Mouse (Mus musculus): Measurements from ENCODE around the gene Aloxe3.

Aloxe3 gene

DNA sequence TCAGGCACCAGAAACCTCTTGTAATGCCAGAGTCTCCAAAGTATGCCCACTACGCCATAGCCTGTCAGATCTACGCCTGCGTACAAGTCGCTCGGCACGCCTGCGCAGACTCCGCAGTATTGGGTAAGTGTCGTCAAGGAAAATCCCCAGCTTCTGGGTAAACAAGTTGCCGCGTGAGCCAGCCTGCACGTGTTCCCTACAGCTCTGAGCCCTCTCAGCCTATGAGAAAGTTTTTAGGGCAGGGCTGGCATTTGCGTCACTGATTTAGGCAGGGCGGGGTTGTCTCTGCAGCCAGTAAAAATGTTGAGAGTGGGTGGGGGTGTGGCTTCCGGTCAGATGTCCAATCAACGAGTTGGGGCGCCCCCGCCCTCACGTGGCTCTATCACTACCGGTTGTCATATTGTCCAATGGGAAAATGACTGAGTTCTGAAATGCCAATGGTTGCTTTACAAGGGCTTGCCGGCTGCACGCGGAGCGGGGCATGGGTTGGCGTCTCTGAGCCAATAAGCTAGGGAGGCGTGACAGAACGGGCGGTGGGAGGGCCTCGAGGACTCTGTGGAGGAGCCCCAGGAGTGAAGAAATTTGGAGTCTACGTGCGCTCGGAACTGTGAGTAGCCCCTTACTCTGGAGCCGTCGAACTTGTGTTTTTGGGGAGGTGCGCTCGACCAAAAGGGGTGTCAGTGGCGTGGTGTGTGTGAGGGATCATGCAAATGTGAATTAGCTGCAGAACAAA, 30.8 kb upstream of the Aloxe3 start, which contains the start of gene Per1:
Gene Per1, plus strand, starts transcription at position 521 of the 733 bp plus-strand sequence.
- in situ Hi-C loops (cut with MboI, MseI): loop anchor here (10.0 kb wide), 2 partner anchors 660 to 890 kb away; partner anchors contain the start of genes Ctdnep1, Elp5 and Pik3r5

DNA sequence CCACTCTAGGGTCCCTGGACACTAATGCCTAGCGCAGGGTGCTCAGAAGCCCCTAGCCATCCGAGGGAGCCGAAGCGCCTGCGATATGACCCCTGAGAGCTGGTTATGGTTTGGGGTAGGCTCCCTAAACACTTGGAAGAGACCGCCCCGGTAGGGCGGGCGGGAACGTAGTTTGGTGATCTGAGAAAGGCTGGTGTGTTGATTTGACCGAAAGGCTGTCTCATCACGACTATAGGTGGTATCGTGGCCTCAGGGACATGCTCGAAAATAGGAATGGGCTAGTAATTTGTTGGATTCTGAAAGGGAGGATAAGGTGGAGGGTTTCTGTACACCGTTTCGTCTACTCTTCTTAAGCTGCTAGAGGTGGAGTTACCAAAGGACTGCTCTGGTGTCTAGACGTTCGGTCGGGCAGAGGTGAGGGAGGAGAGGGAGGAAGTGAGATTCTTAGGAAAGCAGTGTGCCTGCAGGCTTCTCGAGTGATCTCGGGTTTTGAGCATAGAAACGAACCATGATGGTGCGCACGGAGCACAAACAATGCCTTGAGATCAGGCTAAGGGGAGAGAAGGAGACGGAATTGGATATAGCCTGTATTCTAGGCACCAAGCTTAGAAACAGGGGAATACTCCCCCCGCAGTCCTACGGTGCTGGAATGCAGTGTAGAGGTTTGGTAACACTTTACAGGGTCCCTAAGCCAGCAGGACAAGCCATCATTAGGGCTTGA, 30.0 kb upstream of the Aloxe3 start:
- in situ Hi-C loops (cut with MboI, MseI): loop anchor here (10.0 kb wide), 2 partner anchors 661 to 889 kb away; partner anchors contain the start of genes Ctdnep1, Elp5 and Pik3r5

DNA sequence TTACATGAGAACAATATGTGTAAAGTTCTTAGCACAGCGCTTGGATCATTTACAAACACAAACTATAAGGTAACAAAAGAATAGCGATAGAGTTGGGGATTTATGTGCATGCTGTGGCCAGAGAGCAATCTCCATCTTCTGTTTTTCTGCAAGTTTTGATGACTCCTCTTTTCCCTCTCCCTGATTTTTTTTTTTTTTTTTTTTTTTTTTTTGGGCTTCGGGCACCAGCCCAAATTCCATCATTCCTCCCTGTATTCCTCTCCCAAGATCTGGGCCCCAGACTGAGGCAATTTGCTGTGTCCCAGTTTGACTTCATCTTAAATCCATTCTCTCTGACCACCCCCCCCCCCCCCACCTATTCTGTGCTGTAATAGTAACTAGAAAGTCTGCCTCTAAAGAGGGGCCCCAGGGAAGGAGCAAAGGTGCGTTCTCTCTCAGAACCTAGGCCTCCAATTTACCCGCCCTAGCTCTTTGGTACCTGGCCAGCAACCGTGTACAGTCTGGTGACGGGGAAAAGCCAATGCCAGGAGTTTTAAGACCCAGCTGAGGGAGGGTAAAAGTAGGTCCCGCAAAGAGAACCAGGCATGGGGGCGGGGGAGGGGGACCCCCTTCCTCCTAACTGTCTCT, 29.2 kb upstream of the Aloxe3 start:
- in situ Hi-C loops (cut with MboI, MseI): loop anchor here (10.0 kb wide), 2 partner anchors 662 to 888 kb away; partner anchors contain the start of genes Ctdnep1, Elp5 and Pik3r5

DNA sequence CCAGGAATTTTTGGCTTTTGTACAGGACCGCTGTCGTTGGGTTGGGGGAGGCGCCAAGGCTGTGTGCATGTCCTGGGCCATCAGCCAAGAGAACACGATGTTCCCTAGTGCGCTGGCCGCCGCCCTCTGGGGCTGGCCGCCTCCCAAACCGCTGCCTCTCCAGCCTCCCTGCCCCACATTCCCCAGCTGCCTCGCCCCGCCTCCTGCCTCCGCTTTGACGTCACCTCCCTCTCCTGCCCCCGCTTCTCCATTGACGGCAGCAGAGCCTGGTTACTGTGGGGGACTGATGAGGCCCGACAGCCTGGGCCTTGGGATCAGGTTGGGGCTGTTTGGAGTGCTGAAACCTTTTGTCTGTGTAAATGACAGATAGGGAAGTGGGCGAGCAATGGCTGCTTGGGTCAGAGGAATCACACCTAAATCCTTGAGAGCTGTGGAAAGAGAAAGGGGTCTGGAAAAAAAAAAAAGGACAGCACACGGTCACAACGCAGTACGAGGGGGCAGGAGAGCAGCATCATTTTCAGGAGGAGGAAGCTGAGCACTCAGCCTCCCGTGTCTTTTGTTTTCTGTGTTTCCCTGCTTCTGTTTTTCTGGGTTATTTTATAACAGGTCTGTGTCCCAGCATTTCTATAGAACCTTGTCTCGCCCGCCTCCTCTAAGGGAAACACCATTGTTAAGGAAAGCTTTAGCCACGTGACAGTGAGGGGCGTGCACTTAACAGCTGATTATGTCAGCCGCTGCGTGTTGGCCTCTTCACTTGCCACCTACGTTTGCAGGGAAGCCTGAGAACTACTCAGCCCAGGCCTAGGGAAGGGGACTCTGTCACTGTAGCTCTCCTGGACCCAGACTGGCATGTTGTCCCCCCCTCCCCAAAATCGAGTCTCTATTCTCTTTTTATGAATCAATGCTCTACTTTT, 28.5 kb upstream of the Aloxe3 start:
- in situ Hi-C loops (cut with MboI, MseI): loop anchor here (10.0 kb wide), 2 partner anchors 662 to 888 kb away; partner anchors contain the start of genes Ctdnep1, Elp5 and Pik3r5

DNA sequence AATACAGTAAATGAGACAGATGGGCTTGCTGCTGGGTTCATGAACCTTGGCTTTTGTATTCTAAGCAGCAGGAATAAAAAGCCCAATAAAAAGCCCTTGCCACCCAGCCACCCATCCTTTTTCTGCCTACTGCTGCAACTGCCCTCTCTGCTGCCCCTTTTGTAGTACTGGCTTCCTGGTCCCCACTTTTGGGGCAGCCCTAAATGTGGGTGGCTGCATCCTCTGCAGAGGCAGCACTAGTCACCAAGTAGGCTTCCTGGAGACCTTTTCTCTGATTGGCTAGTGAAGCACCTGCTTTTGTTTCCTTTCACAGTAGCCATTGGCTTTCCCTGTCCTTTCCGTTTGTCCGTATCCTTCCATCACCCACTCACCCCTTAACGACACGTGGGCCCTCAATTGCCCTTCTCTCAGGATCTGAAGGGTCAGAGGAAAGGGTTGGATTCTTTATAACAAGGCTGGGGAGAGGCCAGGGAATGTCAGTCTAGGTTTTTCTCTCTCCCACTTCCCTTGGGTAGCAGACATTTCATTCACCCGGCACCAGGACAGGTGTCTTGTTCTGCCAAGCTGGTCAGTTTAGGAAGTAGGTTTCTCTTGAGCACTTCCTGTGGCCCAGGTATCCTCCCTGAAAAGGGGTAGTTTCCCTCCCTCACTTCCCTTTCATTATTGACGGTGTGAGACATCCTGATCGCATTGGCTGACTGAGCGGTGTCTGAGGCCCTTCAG, 27.5 kb upstream of the Aloxe3 start:
- in situ Hi-C loops (cut with MboI, MseI): loop anchor here (10.0 kb wide), 2 partner anchors 663 to 887 kb away; partner anchors contain the start of genes Ctdnep1, Elp5 and Pik3r5

DNA sequence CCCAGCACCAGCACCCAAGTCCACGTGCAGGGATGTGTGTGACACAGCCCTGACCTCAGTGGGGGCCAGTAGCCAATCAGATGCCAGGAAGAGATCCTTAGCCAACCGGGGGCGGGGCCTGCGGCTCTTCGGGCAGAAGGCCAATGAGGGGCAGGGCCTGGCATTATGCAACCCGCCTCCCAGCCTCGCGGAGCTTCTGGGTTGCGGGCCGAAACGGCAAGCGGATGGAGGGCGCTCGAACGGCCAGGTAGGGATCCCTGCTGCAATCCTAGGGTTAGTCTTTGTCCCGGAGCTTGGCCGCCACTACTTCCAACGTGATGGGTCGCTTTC, 27.0 kb upstream of the Aloxe3 start:
- in situ Hi-C loops (cut with MboI, MseI): loop anchor here (10.0 kb wide), 2 partner anchors 664 to 886 kb away; partner anchors contain the start of genes Ctdnep1, Elp5 and Pik3r5

DNA sequence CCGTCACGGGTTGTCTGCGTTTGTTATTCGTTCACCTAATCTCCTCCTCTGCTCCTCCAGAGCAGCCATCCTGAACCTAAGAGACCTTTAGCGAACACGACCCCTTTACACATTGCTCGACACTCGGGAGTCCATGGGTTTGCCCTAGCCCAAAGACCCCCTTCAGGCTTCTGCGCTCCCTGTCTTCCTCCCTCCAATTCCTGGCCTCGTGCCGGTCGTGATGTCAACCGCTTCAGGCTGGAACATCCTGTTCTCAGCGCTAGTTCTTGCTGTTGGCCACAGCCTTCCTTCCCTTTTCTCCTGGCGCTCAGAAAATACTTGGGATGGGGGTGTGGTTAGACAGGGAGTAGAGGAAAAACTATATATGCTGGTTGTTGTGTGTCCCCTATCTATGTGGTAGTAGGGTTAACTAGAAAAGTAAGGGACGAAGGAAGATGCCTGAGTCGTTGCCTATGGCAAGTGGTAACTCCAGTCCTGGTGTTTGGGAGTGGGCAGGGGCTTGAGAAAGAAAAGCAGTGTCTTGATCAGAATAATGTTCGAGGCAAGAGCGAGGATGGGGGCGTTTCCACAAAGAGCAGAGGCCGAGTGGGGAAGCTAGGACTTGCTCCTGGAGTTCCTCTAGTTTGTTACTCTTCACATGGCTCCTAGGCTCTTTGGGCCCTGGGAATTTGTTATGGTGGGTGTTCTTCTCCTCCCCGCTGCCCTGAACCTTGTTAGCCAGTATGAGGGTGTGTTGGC, 26.4 kb upstream of the Aloxe3 start:
- in situ Hi-C loops (cut with MboI, MseI): loop anchor here (10.0 kb wide), 2 partner anchors 665 to 885 kb away; partner anchors contain the start of genes Ctdnep1, Elp5 and Pik3r5

DNA sequence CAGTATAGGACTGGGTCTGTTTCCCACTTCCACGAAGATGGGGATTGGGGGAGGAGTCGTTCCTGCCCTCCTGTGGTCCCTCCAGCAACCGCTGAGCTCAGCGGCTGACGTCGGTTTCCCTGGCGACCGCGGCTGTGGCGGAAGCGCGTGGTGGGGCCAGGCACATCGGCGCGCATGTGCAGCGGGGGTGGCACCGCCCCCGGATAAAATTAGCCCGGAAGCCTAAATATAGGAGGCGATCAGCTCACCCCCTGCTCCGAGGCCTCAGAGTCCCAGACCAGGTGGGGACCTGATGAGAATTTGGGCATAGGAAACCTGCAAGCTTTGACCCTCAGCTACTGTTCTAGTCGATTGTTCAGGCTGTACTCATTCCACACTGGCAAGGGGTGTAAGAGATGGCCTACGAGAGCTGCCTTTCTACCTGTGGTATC, 25.8 kb upstream of the Aloxe3 start:
- in situ Hi-C loops (cut with MboI, MseI): loop anchor here (10.0 to 25.0 kb wide), 3 partner anchors 665 to 1137 kb away; partner anchors contain the start of genes 0610010K14Rik, Bcl6b, Ctdnep1 and Elp5

DNA sequence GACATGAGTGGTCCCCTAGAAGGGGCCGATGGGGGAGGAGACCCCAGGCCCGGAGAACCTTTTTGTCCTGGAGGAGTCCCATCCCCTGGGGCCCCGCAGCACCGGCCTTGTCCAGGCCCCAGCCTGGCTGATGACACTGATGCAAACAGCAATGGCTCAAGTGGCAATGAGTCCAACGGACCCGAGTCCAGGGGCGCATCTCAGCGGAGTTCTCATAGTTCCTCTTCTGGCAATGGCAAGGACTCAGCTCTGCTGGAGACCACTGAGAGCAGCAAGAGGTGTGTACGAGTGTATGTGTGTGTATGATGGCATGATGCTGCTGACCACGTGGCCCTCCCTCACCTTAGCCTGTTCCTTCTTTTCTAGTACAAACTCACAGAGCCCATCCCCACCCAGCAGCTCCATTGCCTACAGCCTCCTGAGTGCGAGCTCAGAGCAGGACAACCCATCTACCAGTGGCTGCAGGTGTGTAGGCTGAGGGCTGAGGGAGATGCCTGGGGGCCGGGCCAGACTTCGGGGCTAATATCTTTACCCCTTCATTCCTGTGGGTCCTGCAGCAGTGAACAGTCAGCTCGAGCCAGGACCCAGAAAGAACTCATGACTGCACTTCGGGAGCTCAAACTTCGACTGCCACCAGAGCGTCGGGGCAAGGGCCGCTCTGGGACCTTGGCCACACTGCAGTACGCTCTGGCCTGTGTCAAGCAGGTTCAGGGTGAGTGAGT, 24.9 kb upstream of the Aloxe3 start:
- in situ Hi-C loops (cut with MboI, MseI): loop anchor here (25.0 kb wide), 1 partner anchor 1137 kb away; the partner anchor contains the start of genes 0610010K14Rik, Bcl6b, Gm21988 and Rnasek

DNA sequence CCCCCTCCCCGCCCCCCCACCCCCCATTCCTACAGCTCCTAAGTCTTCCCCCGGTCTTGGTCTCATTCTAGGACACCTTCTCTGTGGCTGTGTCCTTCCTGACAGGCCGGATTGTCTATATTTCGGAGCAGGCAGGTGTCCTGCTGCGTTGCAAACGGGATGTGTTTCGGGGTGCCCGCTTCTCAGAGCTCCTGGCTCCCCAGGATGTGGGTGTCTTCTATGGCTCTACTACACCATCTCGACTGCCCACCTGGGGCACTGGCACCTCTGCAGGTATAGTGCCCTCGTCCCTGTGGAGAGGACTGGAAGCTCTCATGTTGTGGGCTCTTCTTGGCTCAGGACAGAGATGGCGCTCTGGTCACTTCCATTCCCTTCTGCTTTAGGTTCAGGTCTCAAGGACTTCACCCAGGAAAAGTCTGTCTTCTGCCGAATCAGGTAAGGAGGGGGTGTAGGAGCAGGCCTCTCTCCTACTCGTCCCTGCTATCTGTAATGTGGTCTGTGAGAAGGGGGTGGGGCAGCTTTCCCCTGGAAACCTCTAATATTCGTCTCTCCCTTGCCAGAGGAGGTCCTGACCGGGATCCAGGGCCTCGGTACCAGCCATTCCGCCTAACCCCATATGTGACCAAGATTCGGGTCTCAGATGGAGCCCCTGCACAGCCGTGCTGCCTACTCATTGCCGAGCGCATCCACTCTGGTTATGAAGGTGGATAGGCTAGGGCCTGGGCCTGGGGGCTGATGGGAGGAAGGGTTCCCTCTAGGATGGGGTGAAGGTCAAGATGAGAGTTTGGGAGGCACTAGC, 23.9 kb upstream of the Aloxe3 start:
- in situ Hi-C loops (cut with MboI, MseI): loop anchor here (25.0 kb wide), 1 partner anchor 1135 kb away; the partner anchor contains the start of genes 0610010K14Rik, Bcl6b, Gm21988 and Rnasek

DNA sequence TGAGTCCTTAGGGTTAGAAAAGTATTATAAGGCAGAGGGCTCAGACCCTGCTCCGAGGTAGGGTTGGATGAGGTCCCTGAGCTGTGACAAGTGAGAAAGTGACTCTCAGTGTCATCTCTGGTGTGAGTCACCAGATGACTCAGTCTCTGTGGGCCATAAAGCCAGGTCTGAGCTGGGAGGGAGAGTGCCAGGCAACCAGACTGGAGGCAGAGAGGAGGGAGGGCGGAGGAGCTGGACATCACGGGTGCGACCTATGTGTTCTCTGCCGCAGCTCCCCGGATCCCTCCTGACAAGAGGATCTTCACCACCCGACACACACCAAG, 23.3 kb upstream of the Aloxe3 start:
- in situ Hi-C loops (cut with MboI, MseI): loop anchor here (25.0 kb wide), 1 partner anchor 1135 kb away; the partner anchor contains the start of genes 0610010K14Rik, Bcl6b, Gm21988 and Rnasek

DNA sequence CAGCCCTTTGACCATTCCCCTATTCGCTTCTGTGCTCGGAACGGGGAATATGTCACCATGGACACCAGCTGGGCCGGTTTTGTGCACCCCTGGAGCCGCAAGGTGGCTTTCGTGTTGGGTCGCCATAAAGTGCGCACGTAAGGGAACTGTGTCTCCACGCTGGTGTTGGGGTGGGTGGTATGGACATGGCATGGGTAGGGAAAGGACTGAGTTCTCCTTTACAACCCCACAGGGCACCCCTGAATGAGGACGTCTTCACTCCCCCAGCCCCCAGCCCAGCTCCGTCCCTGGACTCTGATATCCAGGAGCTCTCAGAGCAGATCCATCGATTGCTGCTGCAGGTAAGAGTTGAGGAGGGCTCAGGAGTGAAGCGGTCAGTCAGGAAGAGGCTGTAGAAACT, 22.6 kb upstream of the Aloxe3 start:
- in situ Hi-C loops (cut with MboI, MseI): loop anchor here (25.0 kb wide), 1 partner anchor 1134 kb away; the partner anchor contains the start of genes 0610010K14Rik, Bcl6b, Gm21988 and Rnasek

DNA sequence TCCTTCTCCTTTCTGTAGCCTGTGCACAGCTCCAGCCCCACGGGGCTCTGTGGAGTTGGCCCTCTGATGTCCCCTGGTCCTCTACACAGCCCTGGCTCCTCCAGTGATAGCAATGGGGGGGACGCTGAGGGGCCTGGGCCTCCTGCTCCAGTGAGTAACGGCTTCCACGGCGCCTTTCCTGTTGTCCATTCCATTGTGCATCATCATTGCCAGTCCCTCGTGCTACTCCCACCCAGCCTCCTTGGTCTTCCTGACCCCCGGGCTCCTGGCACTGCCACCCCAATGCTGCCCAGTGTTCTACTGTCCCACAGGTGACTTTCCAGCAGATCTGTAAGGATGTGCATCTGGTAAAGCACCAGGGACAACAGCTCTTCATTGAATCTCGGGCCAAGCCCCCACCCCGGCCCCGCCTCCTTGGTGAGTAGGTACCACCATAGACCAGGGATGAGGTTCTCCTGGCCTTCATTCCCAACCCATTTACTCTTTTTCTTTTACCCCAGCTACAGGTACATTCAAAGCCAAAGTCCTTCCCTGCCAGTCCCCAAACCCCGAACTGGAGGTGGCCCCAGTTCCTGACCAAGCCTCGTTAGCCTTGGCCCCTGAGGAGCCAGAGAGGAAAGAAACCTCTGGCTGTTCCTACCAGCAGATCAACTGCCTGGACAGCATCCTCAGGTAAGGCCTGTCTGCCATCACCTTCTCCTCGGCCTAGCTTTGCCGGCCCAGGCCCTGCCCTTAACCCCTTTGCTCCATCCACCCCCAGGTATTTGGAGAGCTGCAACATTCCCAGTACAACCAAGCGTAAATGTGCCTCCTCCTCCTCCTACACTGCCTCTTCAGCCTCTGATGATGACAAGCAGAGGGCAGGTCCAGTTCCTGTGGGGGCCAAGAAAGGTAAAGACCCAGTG, 21.9 kb upstream of the Aloxe3 start:
- in situ Hi-C loops (cut with MboI, MseI): loop anchor here (25.0 kb wide), 1 partner anchor 1134 kb away; the partner anchor contains the start of genes 0610010K14Rik, Bcl6b, Gm21988 and Rnasek

DNA sequence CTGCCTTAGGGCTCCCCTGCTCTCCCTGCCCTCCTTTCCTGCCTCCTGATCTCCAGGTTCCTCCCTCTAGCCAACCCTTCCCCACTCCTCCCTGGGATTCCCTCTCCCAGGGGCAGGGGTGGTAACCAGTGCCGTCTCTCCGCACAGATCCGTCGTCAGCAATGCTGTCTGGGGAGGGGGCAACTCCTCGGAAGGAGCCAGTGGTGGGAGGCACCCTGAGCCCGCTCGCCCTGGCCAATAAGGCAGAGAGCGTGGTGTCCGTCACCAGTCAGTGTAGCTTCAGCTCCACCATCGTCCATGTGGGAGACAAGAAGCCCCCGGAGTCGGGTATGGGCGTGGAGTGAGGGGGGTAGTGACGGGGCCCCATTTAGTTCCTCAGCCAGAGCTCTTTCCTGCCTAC, 21.2 kb upstream of the Aloxe3 start:
- in situ Hi-C loops (cut with MboI, MseI): loop anchor here (25.0 kb wide), 1 partner anchor 1133 kb away; the partner anchor contains the start of genes 0610010K14Rik, Bcl6b, Gm21988 and Rnasek

DNA sequence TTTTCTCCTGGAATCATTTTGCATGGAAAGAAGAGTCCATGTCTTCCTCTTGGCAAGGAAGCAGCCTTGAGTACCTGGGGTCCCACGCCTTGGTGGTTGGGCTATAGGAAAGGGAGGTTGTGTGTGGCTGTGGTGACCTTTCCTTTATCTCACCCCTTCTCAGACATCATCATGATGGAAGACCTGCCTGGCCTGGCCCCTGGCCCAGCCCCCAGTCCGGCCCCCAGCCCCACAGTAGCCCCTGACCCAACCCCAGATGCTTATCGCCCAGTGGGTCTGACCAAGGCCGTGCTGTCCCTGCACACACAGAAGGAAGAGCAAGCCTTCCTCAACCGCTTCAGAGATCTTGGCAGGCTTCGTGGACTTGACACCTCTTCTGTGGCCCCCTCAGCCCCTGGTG, 20.5 kb upstream of the Aloxe3 start:
- in situ Hi-C loops (cut with MboI, MseI): loop anchor here (25.0 kb wide), 1 partner anchor 1132 kb away; the partner anchor contains the start of genes 0610010K14Rik, Bcl6b, Gm21988 and Rnasek

DNA sequence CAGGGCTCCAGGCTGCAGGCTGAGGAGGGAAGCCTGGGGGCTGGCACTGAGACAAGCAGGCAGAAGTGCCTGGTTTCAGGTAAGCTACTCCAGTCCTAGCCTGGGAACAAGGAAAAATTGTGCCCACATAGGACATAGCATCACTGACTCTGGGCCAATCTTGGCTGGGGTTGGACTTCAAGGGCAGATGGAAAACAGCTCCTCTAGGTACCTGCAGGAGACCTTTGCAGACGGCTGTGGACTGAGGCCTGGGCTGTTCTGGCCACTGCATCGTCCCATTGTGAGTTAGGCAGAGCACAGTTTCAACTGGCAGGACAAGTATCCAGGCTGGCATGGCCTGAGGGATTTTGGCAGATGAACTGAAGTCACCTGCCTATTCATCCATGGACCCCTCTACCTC, 19.9 kb upstream of the Aloxe3 start:
- in situ Hi-C loops (cut with MboI, MseI): loop anchor here (25.0 kb wide), 1 partner anchor 1132 kb away; the partner anchor contains the start of genes 0610010K14Rik, Bcl6b, Gm21988 and Rnasek

Measured in T-helper 1 cell (primary cell).